Mouse (Mus musculus): ENCODE results near the gene H2al1e. TPM values are rescaled to one million over a fixed set of nuclear protein-coding genes. Genes with fewer than 3 reads are reported as not detected.

H2al1e gene
- not detected for total RNA-seq (2023)

DNA sequence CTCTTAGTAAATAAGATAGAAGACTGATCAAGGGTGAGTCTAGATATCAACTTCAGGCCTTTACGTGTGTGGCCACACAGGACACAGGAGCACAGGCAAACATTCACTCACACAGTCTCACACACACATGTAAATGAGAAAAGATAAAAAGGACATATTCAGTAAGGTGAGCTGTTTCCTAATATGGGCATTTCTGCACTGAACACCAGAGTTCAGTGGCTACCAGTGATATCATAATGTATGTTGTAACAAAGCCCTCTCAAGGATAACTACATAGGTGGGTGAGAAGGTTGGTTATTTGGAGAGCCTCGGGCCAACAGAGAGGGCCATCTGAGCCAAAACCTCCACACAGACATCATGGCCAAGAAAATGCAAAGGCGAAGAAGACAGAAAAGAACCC, at the start of gene H2al1e:
Gene H2al1e (plus strand): TSS at position 301 of the 400 bp plus-strand sequence.

DNA sequence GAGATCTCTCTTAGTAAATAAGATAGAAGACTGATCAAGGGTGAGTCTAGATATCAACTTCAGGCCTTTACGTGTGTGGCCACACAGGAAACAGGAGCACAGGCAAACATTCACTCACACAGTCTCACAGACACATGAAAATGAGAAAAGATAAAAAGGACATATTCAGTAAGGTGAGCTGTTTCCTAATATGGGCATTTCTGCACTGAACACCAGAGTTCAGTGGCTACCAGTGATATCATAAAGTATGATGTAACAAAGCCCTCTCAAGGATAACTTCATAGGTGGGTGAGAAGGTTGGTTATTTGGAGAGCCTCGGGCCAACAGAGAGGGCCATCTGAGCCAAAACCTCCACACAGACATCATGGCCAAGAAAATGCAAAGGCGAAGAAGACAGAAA, 12.8 kb upstream of the H2al1e start, which contains the start of gene H2al1a:
Gene H2al1a (plus strand): TSS at position 301 of the 400 bp plus-strand sequence.

DNA sequence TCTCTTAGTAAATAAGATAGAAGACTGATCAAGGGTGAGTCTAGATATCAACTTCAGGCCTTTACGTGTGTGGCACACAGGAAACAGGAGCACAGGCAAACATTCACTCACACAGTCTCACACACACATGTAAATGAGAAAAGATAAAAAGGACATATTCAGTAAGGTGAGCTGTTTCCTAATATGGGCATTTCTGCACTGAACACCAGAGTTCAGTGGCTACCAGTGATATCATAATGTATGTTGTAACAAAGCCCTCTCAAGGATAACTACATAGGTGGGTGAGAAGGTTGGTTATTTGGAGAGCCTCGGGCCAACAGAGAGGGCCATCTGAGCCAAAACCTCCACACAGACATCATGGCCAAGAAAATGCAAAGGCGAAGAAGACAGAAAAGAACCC, 9.6 kb upstream of the H2al1e start, which contains the start of gene H2al1b:
Gene H2al1b (plus strand): TSS at position 301 of the 400 bp plus-strand sequence.

DNA sequence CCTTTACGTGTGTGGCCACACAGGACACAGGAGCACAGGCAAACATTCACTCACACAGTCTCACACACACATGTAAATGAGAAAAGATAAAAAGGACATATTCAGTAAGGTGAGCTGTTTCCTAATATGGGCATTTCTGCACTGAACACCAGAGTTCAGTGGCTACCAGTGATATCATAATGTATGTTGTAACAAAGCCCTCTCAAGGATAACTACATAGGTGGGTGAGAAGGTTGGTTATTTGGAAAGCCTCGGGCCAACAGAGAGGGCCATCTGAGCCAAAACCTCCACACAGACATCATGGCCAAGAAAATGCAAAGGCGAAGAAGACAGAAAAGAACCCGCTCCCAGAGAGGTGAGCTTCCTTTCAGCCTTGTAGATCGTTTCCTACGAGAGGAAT, 6.4 kb upstream of the H2al1e start, which contains the start of gene H2al1c:
Gene H2al1c (plus strand): TSS at position 301 of the 400 bp plus-strand sequence.

DNA sequence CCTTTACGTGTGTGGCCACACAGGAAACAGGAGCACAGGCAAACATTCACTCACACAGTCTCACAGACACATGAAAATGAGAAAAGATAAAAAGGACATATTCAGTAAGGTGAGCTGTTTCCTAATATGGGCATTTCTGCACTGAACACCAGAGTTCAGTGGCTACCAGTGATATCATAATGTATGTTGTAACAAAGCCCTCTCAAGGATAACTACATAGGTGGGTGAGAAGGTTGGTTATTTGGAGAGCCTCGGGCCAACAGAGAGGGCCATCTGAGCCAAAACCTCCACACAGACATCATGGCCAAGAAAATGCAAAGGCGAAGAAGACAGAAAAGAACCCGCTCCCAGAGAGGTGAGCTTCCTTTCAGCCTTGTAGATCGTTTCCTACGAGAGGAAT, 3.2 kb upstream of the H2al1e start, which contains the start of gene H2al1d:
Gene H2al1d (plus strand): TSS at position 301 of the 400 bp plus-strand sequence.

DNA sequence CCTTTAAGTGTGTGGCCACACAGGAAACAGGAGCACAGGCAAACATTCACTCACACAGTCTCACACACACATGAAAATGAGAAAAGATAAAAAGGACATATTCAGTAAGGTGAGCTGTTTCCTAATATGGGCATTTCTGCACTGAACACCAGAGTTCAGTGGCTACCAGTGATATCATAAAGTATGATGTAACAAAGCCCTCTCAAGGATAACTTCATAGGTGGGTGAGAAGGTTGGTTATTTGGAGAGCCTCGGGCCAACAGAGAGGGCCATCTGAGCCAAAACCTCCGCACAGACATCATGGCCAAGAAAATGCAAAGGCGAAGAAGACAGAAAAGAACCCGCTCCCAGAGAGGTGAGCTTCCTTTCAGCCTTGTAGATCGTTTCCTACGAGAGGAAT, 3.1 kb downstream of the H2al1e start, which contains the start of gene H2al1f:
Gene H2al1f (plus strand): TSS at position 301 of the 400 bp plus-strand sequence.

DNA sequence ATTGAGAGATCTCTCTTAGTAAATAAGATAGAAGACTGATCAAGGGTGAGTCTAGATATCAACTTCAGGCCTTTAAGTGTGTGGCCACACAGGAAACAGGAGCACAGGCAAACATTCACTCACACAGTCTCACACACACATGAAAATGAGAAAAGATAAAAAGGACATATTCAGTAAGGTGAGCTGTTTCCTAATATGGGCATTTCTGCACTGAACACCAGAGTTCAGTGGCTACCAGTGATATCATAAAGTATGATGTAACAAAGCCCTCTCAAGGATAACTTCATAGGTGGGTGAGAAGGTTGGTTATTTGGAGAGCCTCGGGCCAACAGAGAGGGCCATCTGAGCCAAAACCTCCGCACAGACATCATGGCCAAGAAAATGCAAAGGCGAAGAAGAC, 6.2 kb downstream of the H2al1e start, which contains the start of gene H2al1g:
Gene H2al1g (plus strand): TSS at position 301 of the 400 bp plus-strand sequence.

DNA sequence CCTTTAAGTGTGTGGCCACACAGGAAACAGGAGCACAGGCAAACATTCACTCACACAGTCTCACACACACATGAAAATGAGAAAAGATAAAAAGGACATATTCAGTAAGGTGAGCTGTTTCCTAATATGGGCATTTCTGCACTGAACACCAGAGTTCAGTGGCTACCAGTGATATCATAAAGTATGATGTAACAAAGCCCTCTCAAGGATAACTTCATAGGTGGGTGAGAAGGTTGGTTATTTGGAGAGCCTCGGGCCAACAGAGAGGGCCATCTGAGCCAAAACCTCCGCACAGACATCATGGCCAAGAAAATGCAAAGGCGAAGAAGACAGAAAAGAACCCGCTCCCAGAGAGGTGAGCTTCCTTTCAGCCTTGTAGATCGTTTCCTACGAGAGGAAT, 9.5 kb downstream of the H2al1e start, which contains the start of gene H2al1h:
Gene H2al1h (plus strand): TSS at position 301 of the 400 bp plus-strand sequence.

DNA sequence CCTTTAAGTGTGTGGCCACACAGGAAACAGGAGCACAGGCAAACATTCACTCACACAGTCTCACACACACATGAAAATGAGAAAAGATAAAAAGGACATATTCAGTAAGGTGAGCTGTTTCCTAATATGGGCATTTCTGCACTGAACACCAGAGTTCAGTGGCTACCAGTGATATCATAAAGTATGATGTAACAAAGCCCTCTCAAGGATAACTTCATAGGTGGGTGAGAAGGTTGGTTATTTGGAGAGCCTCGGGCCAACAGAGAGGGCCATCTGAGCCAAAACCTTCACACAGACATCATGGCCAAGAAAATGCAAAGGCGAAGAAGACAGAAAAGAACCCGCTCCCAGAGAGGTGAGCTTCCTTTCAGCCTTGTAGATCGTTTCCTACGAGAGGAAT, 12.6 kb downstream of the H2al1e start, which contains the start of gene H2al1i:
Gene H2al1i (plus strand): TSS at position 301 of the 400 bp plus-strand sequence.

DNA sequence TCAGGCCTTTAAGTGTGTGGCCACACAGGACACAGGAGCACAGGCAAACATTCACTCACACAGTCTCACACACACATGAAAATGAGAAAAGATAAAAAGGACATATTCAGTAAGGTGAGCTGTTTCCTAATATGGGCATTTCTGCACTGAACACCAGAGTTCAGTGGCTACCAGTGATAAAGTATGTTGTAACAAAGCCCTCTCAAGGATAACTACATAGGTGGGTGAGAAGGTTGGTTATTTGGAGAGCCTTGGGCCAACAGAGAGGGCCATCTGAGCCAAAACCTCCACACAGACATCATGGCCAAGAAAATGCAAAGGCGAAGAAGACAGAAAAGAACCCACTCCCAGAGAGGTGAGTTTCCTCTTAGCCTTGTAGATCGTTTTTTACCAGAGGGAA, 15.8 kb downstream of the H2al1e start, which contains the start of gene H2al1j:
Gene H2al1j (plus strand): TSS at position 301 of the 400 bp plus-strand sequence.

Other genes with a start within 250 kb of the H2al1e start
- gene H2al1a, start 12.7 kb upstream of the H2al1e start, total RNA-seq (2023) = not detected
- gene H2al1b, start 9.5 kb upstream of the H2al1e start, total RNA-seq (2023) = not detected
- not detected for gene H2al1c, start 6.3 kb upstream of the H2al1e start, total RNA-seq (2023)
- gene H2al1d, start 3.1 kb upstream of the H2al1e start, total RNA-seq (2023) = not detected
- not detected for gene H2al1f, start 3.2 kb downstream of the H2al1e start, total RNA-seq (2023)
- gene H2al1g, start 6.3 kb downstream of the H2al1e start, total RNA-seq (2023) = not detected
- gene H2al1h, start 9.6 kb downstream of the H2al1e start, total RNA-seq (2023) = not detected
- not detected for gene H2al1i, start 12.7 kb downstream of the H2al1e start, total RNA-seq (2023)
- gene H2al1j, start 15.9 kb downstream of the H2al1e start, total RNA-seq (2023) = not detected

Data from CD8-positive naive resting alpha-beta T cell, adult 57 days (primary cell).